Mouse (Mus musculus) kidney, embryonic 16.5 days (tissue): Measurements from ENCODE around the gene Chd5. TPM values are rescaled to one million over a fixed set of nuclear protein-coding genes. Genes with fewer than 3 reads are reported as not detected.

Experiments used
- ATAC-seq: fragments of 200-750 bp; cut with Nextera tagmentation; 2 replicates; pipeline ENCODE4 v1.8.0; 2017; ENCODE audit warnings: moderate TSS enrichment; ENCODE audit not compliant: low FRiP score, low TSS enrichment
- H3K27ac ChIP-seq: fragments of 300-500 bp; sonication (generic); 2 replicates; pipeline ENCODE4 v1.5.1; 2014; ENCODE audit warnings: low read length
- H3K27me3 ChIP-seq: fragments of 300-500 bp; sonication (generic); 2 replicates; pipeline ENCODE4 v1.6.1; 2014; ENCODE audit warnings: low read length, control low read depth, mixed read lengths; ENCODE audit not compliant: insufficient read depth
- H3K36me3 ChIP-seq: fragments of 300-500 bp; sonication (generic); 2 replicates; pipeline ENCODE4 v1.6.1; 2014; ENCODE audit warnings: low read length, control low read depth, mixed read lengths; ENCODE audit not compliant: insufficient read depth
- H3K4me1 ChIP-seq: fragments of 300-500 bp; sonication (generic); 2 replicates; pipeline ENCODE4 v1.6.1; 2014; ENCODE audit warnings: low read length, control low read depth, mixed read lengths; ENCODE audit not compliant: insufficient read depth
- H3K4me2 ChIP-seq: fragments of 300-500 bp; sonication (generic); replicated peaks from 2 replicates; pipeline ENCODE4 v1.6.1; 2014; ENCODE audit warnings: low read depth, low read length
- H3K4me3 ChIP-seq: fragments of 300-500 bp; sonication (generic); 2 replicates; pipeline ENCODE4 v1.5.1; 2014; ENCODE audit warnings: mild to moderate bottlenecking, low read length
- H3K9ac ChIP-seq: fragments of 300-500 bp; sonication (generic); replicated peaks from 2 replicates; pipeline ENCODE4 v1.6.1; 2014; ENCODE audit warnings: low read length
- H3K9me3 ChIP-seq: fragments of 300-500 bp; sonication (generic); 2 replicates; pipeline ENCODE4 v1.6.1; 2016; ENCODE audit warnings: low read length, control low read depth
- WGBS: fragments of 180-500 bp; shearing (Covaris S2); extraction: QIAGEN DNeasy Blood & Tissue Kit; methylation state at CpG from one replicate; pipeline ENCODE4 v1.1.7; 2014; 5-methylcytosine and 5-hydroxymethylcytosine counted together
- polyA plus RNA-seq: library from polyadenylated mRNA; unstranded; fragments of >200 nt; fragmentation: Nextera tagmentation; extraction: Ambion mirVana; gene quantifications from 2 replicates; pipeline ENCODE4 v1.2.1, GENCODE M21; 2015

Gene Chd5
- polyA plus RNA-seq = 0.12 and 0.35 TPM in 2 replicates

DNA sequence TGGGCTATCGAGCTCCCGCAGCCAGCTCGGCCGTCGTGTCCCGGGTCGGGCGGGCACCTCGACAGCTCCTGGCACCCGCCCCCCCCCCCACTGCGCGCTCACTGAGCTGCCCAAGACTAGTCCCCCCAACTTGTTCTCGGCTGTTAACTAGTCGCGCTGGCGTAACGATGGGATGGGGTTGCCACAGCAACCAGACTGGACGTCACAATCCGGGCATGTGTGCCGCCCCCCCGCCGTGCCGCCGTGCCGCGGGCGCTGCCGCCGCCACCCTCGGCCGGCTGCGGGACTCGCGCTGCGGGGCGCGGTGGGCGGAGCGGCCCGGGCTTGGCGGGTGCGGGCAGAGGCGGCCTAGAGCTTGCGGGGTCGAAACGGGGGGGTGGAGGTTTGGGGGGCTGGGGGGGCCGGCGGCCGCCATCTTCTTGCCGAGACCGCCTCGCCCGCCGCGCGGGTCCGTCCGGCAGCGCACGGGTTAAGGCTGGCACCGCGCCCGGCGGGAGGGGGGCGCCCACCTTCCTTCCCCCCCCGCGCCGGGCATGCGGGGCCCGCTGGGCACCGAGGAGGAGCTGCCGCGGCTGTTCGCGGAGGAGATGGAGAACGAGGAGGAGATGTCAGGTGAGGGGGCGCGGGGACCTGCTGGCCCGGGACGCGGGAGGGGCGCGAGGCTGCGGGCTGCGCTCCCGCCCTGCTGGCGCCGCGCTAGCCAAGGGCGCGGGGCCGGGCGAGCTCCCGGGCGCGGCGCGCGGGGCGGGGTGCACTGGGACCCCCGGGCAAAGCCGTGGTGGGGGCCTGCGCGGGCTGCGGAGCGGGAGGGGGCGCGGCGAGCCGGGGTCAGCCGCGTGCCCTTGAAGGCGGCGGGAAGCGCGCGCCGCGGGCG is at the start of gene Chd5:
TSS of gene Chd5 (plus strand) at position 233 of the 874 bp plus-strand sequence.
- under 1% methylated on average over 90 of the region's 120 CpGs for WGBS
- H3K4me1 ChIP-seq = peaks cover 17% of the 10 kb centered on the region
- peak within 1 kb of the TSS; percentile 56 for H3K4me3 ChIP-seq
- peak within 1 kb of the TSS; percentile 99 for H3K4me2 ChIP-seq
- ATAC-seq = no peak
- peaks cover 30% of the 10 kb centered on the region for H3K27me3 ChIP-seq
- H3K27ac ChIP-seq = no peak within 1 kb of the TSS
- H3K9me3 ChIP-seq = no peaks in the 10 kb centered on the region
- peak within 1 kb of the TSS; percentile 58 for H3K9ac ChIP-seq
- peaks cover 19% of the 10 kb centered on the region for H3K36me3 ChIP-seq

DNA sequence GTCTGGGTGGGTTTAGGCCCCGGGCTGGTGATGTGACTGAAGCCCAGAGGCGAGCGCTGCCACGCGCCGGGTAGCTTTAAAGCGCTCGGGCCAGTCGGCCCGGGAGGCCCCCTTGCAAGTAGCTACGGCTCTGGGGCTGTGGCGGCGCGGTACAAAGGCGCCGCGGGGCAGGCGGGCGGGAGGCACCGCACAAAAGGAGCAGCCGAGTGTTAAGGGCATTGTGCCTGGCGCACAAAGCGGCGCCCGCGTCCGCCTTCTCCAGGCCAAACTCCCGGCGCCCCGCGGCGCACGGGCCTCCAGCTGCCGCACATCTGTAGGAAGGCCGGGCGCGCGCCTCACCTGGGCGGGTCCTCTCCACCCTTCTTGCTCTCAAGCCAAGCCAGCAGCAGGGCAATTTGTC is 48.1 kb upstream of the Chd5 start:
- Histone ChIP-seq H3K4me3 (peak overlapping the region; percentile 28), H3K9ac (0 out of 2 replicates have a peak overlapping the region, but pooled peaks have one; percentile 38), H3K27me3 (peaks cover 75% of the 10 kb centered on the region), H3K27ac (no peak overlapping the region), H3K36me3 (no peaks in the 10 kb centered on the region), H3K4me1 (peaks cover 21% of the 10 kb centered on the region; the same call in 1 of the 2 replicates), H3K4me2 (peak overlapping the region; percentile 42), H3K9me3 (no peaks in the 10 kb centered on the region)
- no peak for ATAC-seq
- under 1% methylated on average over 39 of the region's 39 CpGs for WGBS

GRCm38 (mm10) chr4:152290991-152291390 is 47.5 kb upstream of the Chd5 start:
- H3K4me2 ChIP-seq = no peak overlapping the region
- peaks cover 70% of the 10 kb centered on the region for H3K27me3 ChIP-seq
- WGBS = 21% methylated on average over 11 of the region's 11 CpGs
- peak overlapping the region; percentile 28; the same call in 1 of the 2 replicates for H3K4me3 ChIP-seq
- H3K27ac ChIP-seq = no peak overlapping the region
- no peaks in the 10 kb centered on the region for H3K36me3 ChIP-seq
- H3K9ac ChIP-seq = no peak overlapping the region
- no peaks in the 10 kb centered on the region for H3K9me3 ChIP-seq
- peaks cover 26% of the 10 kb centered on the region; the same call in 1 of the 2 replicates for H3K4me1 ChIP-seq
- no peak for ATAC-seq

- Histone ChIP-seq H3K9me3 (no peaks in the 10 kb centered on the region), H3K27ac (no peak within 1 kb of the TSS), H3K4me1 (peaks cover 20% of the 10 kb centered on the region; the same call in 1 of the 2 replicates), H3K9ac (no peak within 1 kb of the TSS), H3K27me3 (peaks cover 65% of the 10 kb centered on the region), H3K4me3 (peak within 1 kb of the TSS; percentile 28), H3K4me2 (peak within 1 kb of the TSS; percentile 42), H3K36me3 (no peaks in the 10 kb centered on the region)
- 36% methylated on average over 6 of the region's 6 CpGs for WGBS
- no peak for ATAC-seq
These were observed 46.9 kb upstream of the Chd5 start, which contains the start of gene Hes3 for GRCm38 (mm10) chr4:152291562-152291961. Hes3 (minus strand) TSS chr4:152291662.

DNA sequence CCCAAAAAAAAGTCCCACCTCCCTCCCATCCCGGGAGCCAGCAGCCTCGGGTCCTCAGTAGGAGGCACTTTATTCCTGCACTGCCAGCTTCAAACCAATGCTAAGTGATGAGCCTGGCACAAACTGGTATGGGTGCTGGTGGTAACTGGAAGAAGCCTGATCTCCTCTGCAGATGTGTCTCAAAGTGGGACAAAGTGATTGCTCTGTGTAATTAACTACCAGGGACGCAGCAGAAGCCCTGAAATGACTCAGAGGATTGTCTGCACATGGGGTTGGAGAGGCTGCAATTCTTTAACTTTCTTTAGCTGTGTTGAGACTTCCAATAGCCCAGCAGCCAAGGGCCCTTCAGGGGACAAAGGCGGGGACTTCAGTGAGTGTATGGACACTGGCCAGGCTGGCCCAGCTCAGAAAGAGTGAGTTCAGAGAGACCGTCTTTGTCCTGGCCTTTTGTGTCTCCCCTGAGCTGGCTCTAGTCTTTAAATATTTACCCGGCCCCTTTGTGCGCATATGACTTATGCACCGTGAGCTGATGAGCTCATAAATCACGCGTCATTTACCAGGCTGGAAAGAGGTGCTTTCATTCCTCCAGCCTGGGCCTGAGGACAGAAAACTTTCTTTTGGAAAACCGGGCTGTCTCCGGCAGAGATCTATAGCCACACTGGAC is 46.2 kb upstream of the Chd5 start:
- no peak overlapping the region for H3K27ac ChIP-seq
- 11% methylated on average over 12 of the region's 12 CpGs for WGBS
- no peak overlapping the region for H3K9ac ChIP-seq
- H3K9me3 ChIP-seq = no peaks in the 10 kb centered on the region
- no peak for ATAC-seq
- H3K36me3 ChIP-seq = no peaks in the 10 kb centered on the region
- no peak overlapping the region for H3K4me2 ChIP-seq
- no peak overlapping the region for H3K4me3 ChIP-seq
- peaks cover 18% of the 10 kb centered on the region; the same call in 1 of the 2 replicates for H3K4me1 ChIP-seq
- H3K27me3 ChIP-seq = peaks cover 58% of the 10 kb centered on the region

GRCm38 (mm10) chr4:152294188-152294929 is 44.1 kb upstream of the Chd5 start:
- Histone ChIP-seq H3K27ac (peak overlapping the region; percentile 25; the same call in 1 of the 2 replicates), H3K9ac (no peak overlapping the region), H3K4me1 (peaks cover 31% of the 10 kb centered on the region), H3K36me3 (no peaks in the 10 kb centered on the region), H3K27me3 (peaks cover 43% of the 10 kb centered on the region), H3K9me3 (no peaks in the 10 kb centered on the region), H3K4me2 (no peak overlapping the region), H3K4me3 (no peak overlapping the region)
- 41% methylated on average over 10 of the region's 10 CpGs for WGBS
- ATAC-seq = no peak

GRCm38 (mm10) chr4:152295916-152296315 is 42.5 kb upstream of the Chd5 start:
- 23% methylated on average over 4 of the region's 4 CpGs for WGBS
- peaks cover 29% of the 10 kb centered on the region for H3K27me3 ChIP-seq
- H3K36me3 ChIP-seq = peaks cover 14% of the 10 kb centered on the region
- H3K9ac ChIP-seq = peak overlapping the region; percentile 55
- no peak overlapping the region; the same call in 1 of the 2 replicates for H3K4me2 ChIP-seq
- H3K4me3 ChIP-seq = no peak overlapping the region
- H3K27ac ChIP-seq = peak overlapping the region; percentile 75
- no peak for ATAC-seq
- H3K4me1 ChIP-seq = peaks cover 27% of the 10 kb centered on the region
- H3K9me3 ChIP-seq = no peaks in the 10 kb centered on the region

- Histone ChIP-seq H3K4me3 (peak overlapping the region; percentile 76), H3K4me2 (peak overlapping the region; percentile 79), H3K27ac (peak overlapping the region; percentile 86), H3K4me1 (peaks cover 27% of the 10 kb centered on the region), H3K9ac (peak overlapping the region; percentile 72), H3K36me3 (peaks cover 14% of the 10 kb centered on the region), H3K27me3 (peaks cover 24% of the 10 kb centered on the region), H3K9me3 (no peaks in the 10 kb centered on the region)
- 6% methylated on average over 8 of the region's 8 CpGs for WGBS
- ATAC-seq = no peak; the same call in 1 of the 2 replicates
These were observed 42.1 kb upstream of the Chd5 start for GRCm38 (mm10) chr4:152296371-152296770.
